Mouse (Mus musculus) lung, postnatal 0 days (tissue): ENCODE data around the gene Thap4. TPM values are rescaled to one million over a fixed set of nuclear protein-coding genes. Genes with fewer than 3 reads are reported as not detected.
A peak's percentile ranks its signal among the peaks of the same experiment; 100 is the strongest.

ENCODE experiments used
- ATAC-seq: fragments of 200-750 bp; cut with Nextera tagmentation; 2 replicates; pipeline ENCODE4 v1.8.0; 2017; ENCODE audit warnings: moderate library complexity
- DNase-seq: peaks from one replicate; pipeline ENCODE4 v3.0.0-alpha.2; 2016; ENCODE audit warnings: low spot score
- H3K27ac ChIP-seq: fragments of 300-500 bp; sonication (generic); 2 replicates; pipeline ENCODE4 v1.5.1; 2014; ENCODE audit warnings: antibody characterized with exemption, mild to moderate bottlenecking, low read length, mixed read lengths
- H3K27me3 ChIP-seq: fragments of 300-500 bp; sonication (generic); replicated peaks from 2 replicates; pipeline ENCODE4 v1.6.1; 2014; ENCODE audit warnings: low read length, mixed read lengths; ENCODE audit not compliant: insufficient read depth
- H3K36me3 ChIP-seq: fragments of 300-500 bp; sonication (generic); 2 replicates; pipeline ENCODE4 v1.6.1; 2014; ENCODE audit warnings: low read length, mixed read lengths; ENCODE audit not compliant: insufficient read depth
- H3K4me1 ChIP-seq: fragments of 300-500 bp; sonication (generic); 2 replicates; pipeline ENCODE4 v1.6.1; 2014; ENCODE audit warnings: antibody characterized with exemption, low read depth, low read length, mixed read lengths; ENCODE audit not compliant: insufficient read depth
- H3K4me2 ChIP-seq: fragments of 300-500 bp; sonication (generic); replicated peaks from 2 replicates; pipeline ENCODE4 v1.6.1; 2014; ENCODE audit warnings: low read depth, mild to moderate bottlenecking, low read length, moderate library complexity, mixed read lengths
- H3K4me3 ChIP-seq: fragments of 300-500 bp; sonication (generic); 2 replicates; pipeline ENCODE4 v1.5.1; 2014; ENCODE audit warnings: low read depth, low read length
- H3K9ac ChIP-seq: fragments of 300-500 bp; sonication (generic); replicated peaks from 2 replicates; pipeline ENCODE4 v1.6.1; 2014; ENCODE audit warnings: low read depth, mild to moderate bottlenecking
- H3K9me3 ChIP-seq: fragments of 300-500 bp; sonication (generic); 2 replicates; pipeline ENCODE4 v1.6.1; 2016; ENCODE audit warnings: low read length, mixed read lengths
- CTCF ChIP-seq: IDR thresholded peaks from 2 replicates; pipeline ENCODE4 v1.5.1; 2016; ENCODE audit warnings: antibody characterized with exemption, mild to moderate bottlenecking
- EP300 ChIP-seq: IDR thresholded peaks from 2 replicates; pipeline ENCODE4 v1.6.1; 2016; ENCODE audit warnings: antibody characterized with exemption, mild to moderate bottlenecking, control low read depth
- WGBS: fragments of 180-500 bp; shearing (Covaris S2); extraction: QIAGEN DNeasy Blood & Tissue Kit; methylation state at CpG from one replicate; pipeline ENCODE4 v1.1.7; 2014; 5-methylcytosine and 5-hydroxymethylcytosine counted together
- polyA plus RNA-seq: library from polyadenylated mRNA; unstranded; fragments of >200 nt; fragmentation: Nextera tagmentation; extraction: Ambion mirVana; gene quantifications from 2 replicates; pipeline ENCODE4 v1.2.1, GENCODE M21; 2015

Thap4 gene
- polyA plus RNA-seq, 1 experiment from 2014 or later, result 34.4 TPM

- peak; percentile 7 for DNase-seq
- no peak for ATAC-seq
- WGBS, result 77% methylated on average over 8 of the region's 8 CpGs
- peaks cover 29% of the 10 kb centered on the region; the same call in 1 of the 2 replicates for H3K36me3 ChIP-seq
- H3K4me3 ChIP-seq, result no peak overlapping the region
- H3K4me2 ChIP-seq, result no peak overlapping the region
- H3K9me3 ChIP-seq, result no peaks in the 10 kb centered on the region
- H3K4me1 ChIP-seq, result no peaks in the 10 kb centered on the region
- no peaks in the 10 kb centered on the region for H3K27me3 ChIP-seq
- TF ChIP-seq CTCF, result no peak
- TF ChIP-seq EP300, result no peak
- no peak overlapping the region for H3K9ac ChIP-seq
- H3K27ac ChIP-seq, result no peak overlapping the region
Measured at GRCm38 (mm10) chr1:93795886-93796285, 41.2 kb upstream of the Thap4 start.

- H3K4me3 ChIP-seq, result no peak overlapping the region
- WGBS, result 90% methylated on average over 8 of the region's 8 CpGs
- ATAC-seq (no peak), DNase-seq (no peak)
- peaks cover 29% of the 10 kb centered on the region; the same call in 1 of the 2 replicates for H3K36me3 ChIP-seq
- no peak overlapping the region for H3K27ac ChIP-seq
- H3K9me3 ChIP-seq, result no peaks in the 10 kb centered on the region
- H3K4me1 ChIP-seq, result no peaks in the 10 kb centered on the region
- H3K27me3 ChIP-seq, result no peaks in the 10 kb centered on the region
- H3K9ac ChIP-seq, result no peak overlapping the region
- TF ChIP-seq CTCF, result no peak
- TF ChIP-seq EP300, result no peak
- H3K4me2 ChIP-seq, result no peak overlapping the region
Measured at GRCm38 (mm10) chr1:93794526-93794925, 39.9 kb upstream of the Thap4 start.

- 88% methylated on average over 2 of the region's 2 CpGs for WGBS
- Histone ChIP-seq H3K9me3 (no peaks in the 10 kb centered on the region), H3K27me3 (no peaks in the 10 kb centered on the region), H3K36me3 (peaks cover 53% of the 10 kb centered on the region), H3K4me1 (no peaks in the 10 kb centered on the region), H3K4me2 (no peak overlapping the region), H3K9ac (no peak overlapping the region), H3K4me3 (no peak overlapping the region), H3K27ac (no peak overlapping the region)
- TF ChIP-seq EP300 (no peak), CTCF (no peak)
- no peak for ATAC-seq
- DNase-seq, result no peak
Measured at GRCm38 (mm10) chr1:93786912-93787311, 32.2 kb upstream of the Thap4 start.

GRCm38 (mm10) chr1:93776686-93777085, 22.0 kb upstream of the Thap4 start:
- TF ChIP-seq CTCF (no peak), EP300 (no peak)
- no peak for DNase-seq
- no peak overlapping the region for H3K27ac ChIP-seq
- H3K4me1 ChIP-seq, result no peaks in the 10 kb centered on the region
- WGBS, result 96% methylated on average over 5 of the region's 5 CpGs
- H3K36me3 ChIP-seq, result peaks cover 50% of the 10 kb centered on the region
- H3K9ac ChIP-seq, result no peak overlapping the region
- no peak for ATAC-seq
- H3K4me2 ChIP-seq, result no peak overlapping the region
- no peak overlapping the region for H3K4me3 ChIP-seq
- H3K27me3 ChIP-seq, result no peaks in the 10 kb centered on the region
- H3K9me3 ChIP-seq, result no peaks in the 10 kb centered on the region

GRCm38 (mm10) chr1:93769901-93770300, 15.2 kb upstream of the Thap4 start:
- peak; percentile 77 for DNase-seq
- H3K27ac ChIP-seq, result no peak overlapping the region
- H3K27me3 ChIP-seq, result no peaks in the 10 kb centered on the region
- TF ChIP-seq EP300 (0 out of 2 replicates have a peak, but pooled peaks have one; percentile 12), CTCF (no peak)
- WGBS, result 70% methylated on average over 3 of the region's 3 CpGs
- H3K36me3 ChIP-seq, result peaks cover 19% of the 10 kb centered on the region; the same call in 1 of the 2 replicates
- no peaks in the 10 kb centered on the region for H3K9me3 ChIP-seq
- H3K4me2 ChIP-seq, result no peak overlapping the region
- no peaks in the 10 kb centered on the region for H3K4me1 ChIP-seq
- H3K4me3 ChIP-seq, result no peak overlapping the region
- peak; percentile 92 for ATAC-seq
- no peak overlapping the region for H3K9ac ChIP-seq

GRCm38 (mm10) chr1:93767600-93767999, 12.9 kb upstream of the Thap4 start:
- no peak overlapping the region for H3K4me3 ChIP-seq
- H3K9me3 ChIP-seq, result no peaks in the 10 kb centered on the region
- no peak overlapping the region for H3K9ac ChIP-seq
- TF ChIP-seq EP300, result no peak
- no peak for TF ChIP-seq CTCF
- H3K27ac ChIP-seq, result no peak overlapping the region
- ATAC-seq, result no peak
- H3K36me3 ChIP-seq, result peaks cover 10% of the 10 kb centered on the region; the same call in 1 of the 2 replicates
- no peak for DNase-seq
- H3K4me2 ChIP-seq, result no peak overlapping the region
- H3K4me1 ChIP-seq, result no peaks in the 10 kb centered on the region
- no peaks in the 10 kb centered on the region for H3K27me3 ChIP-seq
- 93% methylated on average over 6 of the region's 6 CpGs for WGBS
